Mouse (Mus musculus): ENCODE data around the gene Aldh18a1. TPM values are rescaled to one million over a fixed set of nuclear protein-coding genes. Genes with fewer than 3 reads are reported as not detected.
A peak's percentile ranks its signal among the peaks of the same experiment; 100 is the strongest.

The Aldh18a1 gene
- polyA plus RNA-seq, 1 experiment from 2014 or later = 109 TPM

GRCm38 (mm10) chr19:40526367-40527014, 61.8 kb downstream of the Aldh18a1 start:
- no peaks in the 10 kb centered on the region for H3K27me3 ChIP-seq (ENCODE audit: control insufficient read depth, insufficient read depth, low read length)
- no peak overlapping the region for H3K9ac ChIP-seq (ENCODE audit: low read length)
- H3K9me3 ChIP-seq (replicated peaks; ENCODE audit: control insufficient read depth, low read length) = no peaks in the 10 kb centered on the region
- 74% methylated on average over 9 of the region's 9 CpGs for WGBS
- no peaks in the 10 kb centered on the region for H3K36me3 ChIP-seq (ENCODE audit: control insufficient read depth, insufficient read depth, low read length)
- H3K4me3 ChIP-seq (replicated peaks; ENCODE audit: low read length) = no peak overlapping the region
- H3K4me1 ChIP-seq (ENCODE audit: control insufficient read depth, insufficient read depth, low read length) = no peaks in the 10 kb centered on the region
- no peak overlapping the region for H3K27ac ChIP-seq (ENCODE audit: low read length)
- no peak overlapping the region for H3K4me2 ChIP-seq (ENCODE audit: low read depth, low read length)
- no peak for ATAC-seq (ENCODE audit: insufficient read depth, low FRiP score)

- Histone ChIP-seq H3K27me3 (ENCODE audit: control insufficient read depth, insufficient read depth, low read length) (no peaks in the 10 kb centered on the region), H3K27ac (ENCODE audit: low read length) (no peak overlapping the region), H3K4me1 (ENCODE audit: control insufficient read depth, insufficient read depth, low read length) (no peaks in the 10 kb centered on the region), H3K36me3 (ENCODE audit: control insufficient read depth, insufficient read depth, low read length) (no peaks in the 10 kb centered on the region), H3K9ac (ENCODE audit: low read length) (no peak overlapping the region), H3K9me3 (replicated peaks; ENCODE audit: control insufficient read depth, low read length) (no peaks in the 10 kb centered on the region), H3K4me3 (replicated peaks; ENCODE audit: low read length) (no peak overlapping the region), H3K4me2 (ENCODE audit: low read depth, low read length) (no peak overlapping the region)
- no peak for ATAC-seq (ENCODE audit: insufficient read depth, low FRiP score)
- 68% methylated on average over 8 of the region's 8 CpGs for WGBS
Observed at GRCm38 (mm10) chr19:40523431-40524005, 64.7 kb downstream of the Aldh18a1 start.

GRCm38 (mm10) chr19:40520403-40520802, 67.9 kb downstream of the Aldh18a1 start:
- H3K4me2 ChIP-seq (ENCODE audit: low read depth, low read length) = no peak overlapping the region
- H3K27me3 ChIP-seq (ENCODE audit: control insufficient read depth, insufficient read depth, low read length) = no peaks in the 10 kb centered on the region
- H3K9ac ChIP-seq (ENCODE audit: low read length) = no peak overlapping the region
- H3K9me3 ChIP-seq (replicated peaks; ENCODE audit: control insufficient read depth, low read length) = no peaks in the 10 kb centered on the region
- H3K4me3 ChIP-seq (replicated peaks; ENCODE audit: low read length) = no peak overlapping the region
- 66% methylated on average over 5 of the region's 5 CpGs for WGBS
- H3K4me1 ChIP-seq (ENCODE audit: control insufficient read depth, insufficient read depth, low read length) = no peaks in the 10 kb centered on the region
- no peak overlapping the region for H3K27ac ChIP-seq (ENCODE audit: low read length)
- no peaks in the 10 kb centered on the region for H3K36me3 ChIP-seq (ENCODE audit: control insufficient read depth, insufficient read depth, low read length)
- no peak for ATAC-seq (ENCODE audit: insufficient read depth, low FRiP score)

GRCm38 (mm10) chr19:40518706-40519105, 69.6 kb downstream of the Aldh18a1 start:
- no peak overlapping the region for H3K4me2 ChIP-seq (ENCODE audit: low read depth, low read length)
- H3K9me3 ChIP-seq (replicated peaks; ENCODE audit: control insufficient read depth, low read length) = no peaks in the 10 kb centered on the region
- H3K36me3 ChIP-seq (ENCODE audit: control insufficient read depth, insufficient read depth, low read length) = no peaks in the 10 kb centered on the region
- 59% methylated on average over 1 of the region's 1 CpGs for WGBS
- H3K27me3 ChIP-seq (ENCODE audit: control insufficient read depth, insufficient read depth, low read length) = no peaks in the 10 kb centered on the region
- H3K9ac ChIP-seq (ENCODE audit: low read length) = no peak overlapping the region
- H3K4me3 ChIP-seq (replicated peaks; ENCODE audit: low read length) = no peak overlapping the region
- no peak for ATAC-seq (ENCODE audit: insufficient read depth, low FRiP score)
- H3K4me1 ChIP-seq (ENCODE audit: control insufficient read depth, insufficient read depth, low read length) = no peaks in the 10 kb centered on the region
- H3K27ac ChIP-seq (ENCODE audit: low read length) = no peak overlapping the region

GRCm38 (mm10) chr19:40515596-40515995, 72.7 kb downstream of the Aldh18a1 start:
- Histone ChIP-seq H3K27me3 (ENCODE audit: control insufficient read depth, insufficient read depth, low read length) (no peaks in the 10 kb centered on the region), H3K27ac (ENCODE audit: low read length) (no peak overlapping the region), H3K4me2 (ENCODE audit: low read depth, low read length) (no peak overlapping the region), H3K9me3 (replicated peaks; ENCODE audit: control insufficient read depth, low read length) (no peaks in the 10 kb centered on the region), H3K4me3 (replicated peaks; ENCODE audit: low read length) (no peak overlapping the region), H3K9ac (ENCODE audit: low read length) (no peak overlapping the region), H3K4me1 (ENCODE audit: control insufficient read depth, insufficient read depth, low read length) (peaks cover 13% of the 10 kb centered on the region; the same call in 1 of the 2 replicates), H3K36me3 (ENCODE audit: control insufficient read depth, insufficient read depth, low read length) (no peaks in the 10 kb centered on the region)
- ATAC-seq (ENCODE audit: insufficient read depth, low FRiP score) = no peak
- 90% methylated on average over 3 of the region's 3 CpGs for WGBS

GRCm38 (mm10) chr19:40514376-40514775, 73.9 kb downstream of the Aldh18a1 start:
- ATAC-seq (ENCODE audit: insufficient read depth, low FRiP score) = no peak
- Histone ChIP-seq H3K4me1 (ENCODE audit: control insufficient read depth, insufficient read depth, low read length) (peaks cover 13% of the 10 kb centered on the region; the same call in 1 of the 2 replicates), H3K4me3 (replicated peaks; ENCODE audit: low read length) (no peak overlapping the region)

GRCm38 (mm10) chr19:40513632-40514078, 74.6 kb downstream of the Aldh18a1 start, which contains the start of gene Sorbs1:
Gene Sorbs1, minus strand, starts transcription at chr19:40513779.
- H3K36me3 ChIP-seq (ENCODE audit: control insufficient read depth, insufficient read depth, low read length) = no peaks in the 10 kb centered on the region
- peak within 1 kb of the TSS; percentile 79 for H3K4me3 ChIP-seq (replicated peaks; ENCODE audit: low read length)
- peak within 1 kb of the TSS; percentile 89 for H3K9ac ChIP-seq (ENCODE audit: low read length)
- peaks cover 13% of the 10 kb centered on the region; the same call in 1 of the 2 replicates for H3K4me1 ChIP-seq (ENCODE audit: control insufficient read depth, insufficient read depth, low read length)
- under 1% methylated on average over 51 of the region's 51 CpGs for WGBS
- peak; percentile 98 for ATAC-seq (ENCODE audit: insufficient read depth, low FRiP score)
- peak within 1 kb of the TSS; percentile 88 for H3K27ac ChIP-seq (ENCODE audit: low read length)
- peak within 1 kb of the TSS; percentile 94 for H3K4me2 ChIP-seq (ENCODE audit: low read depth, low read length)
- H3K9me3 ChIP-seq (replicated peaks; ENCODE audit: control insufficient read depth, low read length) = no peaks in the 10 kb centered on the region
- H3K27me3 ChIP-seq (ENCODE audit: control insufficient read depth, insufficient read depth, low read length) = no peaks in the 10 kb centered on the region

More at GRCm38 (mm10) chr19:40514376-40514775, 73.9 kb downstream of the Aldh18a1 start:
- H3K9me3 ChIP-seq (replicated peaks; ENCODE audit: control insufficient read depth, low read length) = no peaks in the 10 kb centered on the region
- no peaks in the 10 kb centered on the region for H3K36me3 ChIP-seq (ENCODE audit: control insufficient read depth, insufficient read depth, low read length)
- H3K27ac ChIP-seq (ENCODE audit: low read length) = no peak overlapping the region
- H3K4me2 ChIP-seq (ENCODE audit: low read depth, low read length) = no peak overlapping the region
- WGBS = 78% methylated on average over 7 of the region's 7 CpGs
- H3K9ac ChIP-seq (ENCODE audit: low read length) = no peak overlapping the region
- H3K27me3 ChIP-seq (ENCODE audit: control insufficient read depth, insufficient read depth, low read length) = no peaks in the 10 kb centered on the region

- peak; percentile 23 for ATAC-seq (ENCODE audit: insufficient read depth, low FRiP score)
- peak overlapping the region; percentile 79 for H3K4me3 ChIP-seq (replicated peaks; ENCODE audit: low read length)
- no peaks in the 10 kb centered on the region for H3K36me3 ChIP-seq (ENCODE audit: control insufficient read depth, insufficient read depth, low read length)
Observed at GRCm38 (mm10) chr19:40512500-40513421, 75.5 kb downstream of the Aldh18a1 start.

More at GRCm38 (mm10) chr19:40512500-40513421, 75.5 kb downstream of the Aldh18a1 start:
- peak overlapping the region; percentile 94 for H3K4me2 ChIP-seq (ENCODE audit: low read depth, low read length)
- 1% methylated on average over 34 of the region's 34 CpGs for WGBS
- H3K27ac ChIP-seq (ENCODE audit: low read length) = peak overlapping the region; percentile 88
- H3K27me3 ChIP-seq (ENCODE audit: control insufficient read depth, insufficient read depth, low read length) = no peaks in the 10 kb centered on the region
- no peaks in the 10 kb centered on the region for H3K9me3 ChIP-seq (replicated peaks; ENCODE audit: control insufficient read depth, low read length)
- H3K4me1 ChIP-seq (ENCODE audit: control insufficient read depth, insufficient read depth, low read length) = peaks cover 13% of the 10 kb centered on the region; the same call in 1 of the 2 replicates
- peak overlapping the region; percentile 89 for H3K9ac ChIP-seq (ENCODE audit: low read length)
